Mouse (Mus musculus) G1E (cell line): ENCODE measurements around the gene Gm15737. TPM values are rescaled to one million over a fixed set of nuclear protein-coding genes. Genes with fewer than 3 reads are reported as not detected.

ENCODE experiments used
- ATAC-seq: 2 replicates; pipeline ENCODE4 v1.8.0; 2016; ENCODE audit warnings: mild to moderate bottlenecking; ENCODE audit not compliant: insufficient number of reproducible peaks, poor library complexity, low FRiP score, severe bottlenecking; ENCODE audit errors: extremely low read depth
- DNase-seq: peaks from one replicate; pipeline ENCODE4 v3.0.0; 2012; ENCODE audit warnings: low spot score
- H3K27me3 ChIP-seq: 2 replicates; pipeline ENCODE4 v1.6.1; 2012; ENCODE audit warnings: mild to moderate bottlenecking, low read length, inconsistent platforms; ENCODE audit not compliant: insufficient read depth
- H3K36me3 ChIP-seq: replicated peaks from 2 replicates; pipeline ENCODE3; 2012; ENCODE audit warnings: mild to moderate bottlenecking, inconsistent platforms
- H3K4me1 ChIP-seq: 2 replicates; pipeline ENCODE4 v1.6.1; 2012; ENCODE audit warnings: low read depth, low read length, inconsistent platforms, mixed read lengths; ENCODE audit not compliant: insufficient read depth
- H3K4me3 ChIP-seq: 2 replicates; pipeline ENCODE4 v1.5.1; 2012; ENCODE audit warnings: low read depth, mild to moderate bottlenecking, inconsistent platforms, low read length, moderate library complexity, mixed read lengths
- H3K9me3 ChIP-seq: replicated peaks from 2 replicates; pipeline ENCODE4 v1.6.1; 2012; ENCODE audit warnings: inconsistent platforms
- CTCF ChIP-seq: IDR thresholded peaks from 2 replicates; pipeline ENCODE4 v1.5.1; 2012; ENCODE audit warnings: low read depth, low read length, inconsistent platforms, mixed read lengths
- GATA1 ChIP-seq: IDR thresholded peaks from 2 replicates; pipeline ENCODE4 v1.6.1; 2012; ENCODE audit warnings: borderline replicate concordance, low read length, inconsistent platforms, mixed read lengths
- GATA2 ChIP-seq: IDR thresholded peaks from 2 replicates; pipeline ENCODE4 v1.6.1; 2012; ENCODE audit warnings: low read depth, low read length, inconsistent platforms, borderline replicate concordance
- POLR2AphosphoS5 ChIP-seq: IDR thresholded peaks from 2 replicates; pipeline ENCODE4 v1.6.1; 2012; ENCODE audit warnings: low read depth, low read length, inconsistent platforms; ENCODE audit not compliant: insufficient replicate concordance
- TAL1 ChIP-seq: conservative IDR thresholded peaks from 2 replicates; pipeline ENCODE4 v1.6.1; 2012; ENCODE audit warnings: low read depth, low read length, inconsistent platforms, mixed read lengths
- polyA plus RNA-seq: library from polyadenylated mRNA; stranded (reverse); fragments of >175 nt; gene quantifications from 2 replicates; pipeline ENCODE4 v1.2.3, GENCODE M21; 2012
- total RNA-seq, 2 experiments: library from RNA; stranded (forward) in 1 of 2; stranded (reverse) in 1 of 2; fragments of 200-1000 nt in 1 of 2; fragments of >200 nt in 1 of 2; fragmentation: Nextera tagmentation in 1 of 2; gene quantifications; 2 replicates each; pipeline ENCODE4 v1.2.3; 2014 to 2017

The Gm15737 gene
- total and polyA plus RNA-seq, 3 experiments = 0.05 TPM; not detected in 2

- no peak for TF ChIP-seq POLR2AphosphoS5
- TF ChIP-seq GATA2 = no peak
- no peak for TF ChIP-seq GATA1
- TF ChIP-seq TAL1 = no peak
- TF ChIP-seq CTCF = no peak
- no peak for ATAC-seq
- no peaks in the 10 kb centered on the region for H3K36me3 ChIP-seq
- H3K4me1 ChIP-seq = no peaks in the 10 kb centered on the region
- H3K4me3 ChIP-seq = no peak overlapping the region
- no peaks in the 10 kb centered on the region for H3K27me3 ChIP-seq
- DNase-seq = no peak
- H3K9me3 ChIP-seq = peaks cover 18% of the 10 kb centered on the region
Measured at GRCm38 (mm10) chr6:92877236-92877635, 8.1 kb downstream of the Gm15737 start.

- Histone ChIP-seq H3K4me3 (no peak overlapping the region), H3K36me3 (no peaks in the 10 kb centered on the region), H3K9me3 (peaks cover 18% of the 10 kb centered on the region; the same call in 1 of the 2 replicates), H3K27me3 (no peaks in the 10 kb centered on the region), H3K4me1 (no peaks in the 10 kb centered on the region)
- TF ChIP-seq GATA2 = no peak
- no peak for TF ChIP-seq POLR2AphosphoS5
- no peak for TF ChIP-seq TAL1
- TF ChIP-seq GATA1 = no peak
- no peak for DNase-seq
- no peak for ATAC-seq
Measured at GRCm38 (mm10) chr6:92878771-92879170, 9.6 kb downstream of the Gm15737 start.

DNA sequence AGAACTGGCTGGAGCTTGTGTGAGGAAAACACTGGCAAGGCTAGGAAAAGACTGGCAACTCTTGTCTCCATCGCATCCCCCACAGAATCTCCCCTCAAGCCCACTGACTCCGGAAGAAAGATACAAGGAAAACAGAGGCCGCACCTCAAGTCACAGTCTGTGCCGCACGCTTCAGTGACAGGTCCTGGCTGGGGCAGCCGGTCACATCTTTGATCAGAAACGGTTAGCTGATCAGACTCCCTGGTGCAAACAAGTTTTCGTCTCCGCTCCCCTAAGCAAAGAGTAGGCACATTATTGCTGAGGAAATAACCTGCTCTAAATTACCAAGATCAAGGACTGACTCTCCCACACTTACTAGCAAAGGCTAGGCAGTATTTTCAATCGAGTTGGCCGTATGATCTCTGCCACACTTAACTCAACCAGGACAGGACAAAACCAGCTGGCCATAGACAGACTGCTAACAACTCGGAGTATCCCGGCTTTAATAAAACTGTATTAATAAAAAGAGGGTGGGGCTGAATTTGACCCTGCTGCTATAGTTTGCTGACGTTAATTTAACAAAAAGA is 10.6 kb downstream of the Gm15737 start:
- H3K4me1 ChIP-seq = no peaks in the 10 kb centered on the region
- H3K9me3 ChIP-seq = peaks cover 18% of the 10 kb centered on the region; the same call in 1 of the 2 replicates
- TF ChIP-seq CTCF = no peak
- no peak for TF ChIP-seq GATA1
- no peak for TF ChIP-seq POLR2AphosphoS5
- no peak for TF ChIP-seq TAL1
- no peak for TF ChIP-seq GATA2
- no peaks in the 10 kb centered on the region for H3K36me3 ChIP-seq
- ATAC-seq (no peak), DNase-seq (no peak)
- no peak overlapping the region for H3K4me3 ChIP-seq
- H3K27me3 ChIP-seq = no peaks in the 10 kb centered on the region

DNA sequence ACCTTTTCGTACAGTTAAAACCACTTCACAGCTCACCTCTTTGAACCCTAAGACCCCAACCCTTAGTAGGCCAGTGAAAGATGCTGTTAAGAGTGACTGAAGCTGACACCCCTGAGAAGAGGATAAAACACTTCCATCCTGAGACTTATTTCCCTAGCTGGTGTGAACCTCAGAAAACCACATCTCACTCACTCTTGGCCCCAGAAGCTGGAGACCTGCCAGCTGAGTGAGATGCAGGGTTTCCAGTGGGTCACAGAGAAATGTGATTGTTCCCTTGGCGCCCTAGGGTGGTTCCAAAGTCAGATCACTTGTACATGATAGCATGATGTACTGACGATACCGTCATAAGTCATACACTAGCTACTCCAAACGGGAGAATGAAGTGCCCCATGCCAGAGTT is 13.3 kb downstream of the Gm15737 start:
- H3K4me1 ChIP-seq = no peaks in the 10 kb centered on the region
- H3K9me3 ChIP-seq = 0 out of 2 replicates have a peak, but pooled peaks cover 10% of the 10 kb centered on the region
- H3K36me3 ChIP-seq = no peaks in the 10 kb centered on the region
- TF ChIP-seq CTCF = no peak
- no peak for TF ChIP-seq TAL1
- TF ChIP-seq GATA2 = no peak
- TF ChIP-seq POLR2AphosphoS5 = no peak
- TF ChIP-seq GATA1 = no peak
- no peak overlapping the region for H3K4me3 ChIP-seq
- DNase-seq = no peak
- H3K27me3 ChIP-seq = no peaks in the 10 kb centered on the region
- no peak for ATAC-seq

GRCm38 (mm10) chr6:92883131-92883900 is 14.2 kb downstream of the Gm15737 start:
- no peaks in the 10 kb centered on the region for H3K36me3 ChIP-seq
- no peaks in the 10 kb centered on the region for H3K4me1 ChIP-seq
- H3K4me3 ChIP-seq = no peak overlapping the region
- no peak for DNase-seq
- ATAC-seq = no peak
- 0 out of 2 replicates have a peak, but pooled peaks cover 10% of the 10 kb centered on the region for H3K9me3 ChIP-seq
- H3K27me3 ChIP-seq = no peaks in the 10 kb centered on the region
- no peak for TF ChIP-seq TAL1
- no peak for TF ChIP-seq GATA1
- no peak for TF ChIP-seq GATA2
- no peak for TF ChIP-seq POLR2AphosphoS5
- TF ChIP-seq CTCF = no peak

- Histone ChIP-seq H3K27me3 (no peaks in the 10 kb centered on the region), H3K4me1 (no peaks in the 10 kb centered on the region), H3K9me3 (0 out of 2 replicates have a peak, but pooled peaks cover 3% of the 10 kb centered on the region), H3K4me3 (no peak overlapping the region), H3K36me3 (no peaks in the 10 kb centered on the region)
- DNase-seq (no peak), ATAC-seq (no peak)
- no peak for TF ChIP-seq TAL1
- TF ChIP-seq GATA2 = no peak
- TF ChIP-seq CTCF = no peak
- no peak for TF ChIP-seq POLR2AphosphoS5
- no peak for TF ChIP-seq GATA1
Measured at GRCm38 (mm10) chr6:92891535-92891934, 22.4 kb downstream of the Gm15737 start.

DNA sequence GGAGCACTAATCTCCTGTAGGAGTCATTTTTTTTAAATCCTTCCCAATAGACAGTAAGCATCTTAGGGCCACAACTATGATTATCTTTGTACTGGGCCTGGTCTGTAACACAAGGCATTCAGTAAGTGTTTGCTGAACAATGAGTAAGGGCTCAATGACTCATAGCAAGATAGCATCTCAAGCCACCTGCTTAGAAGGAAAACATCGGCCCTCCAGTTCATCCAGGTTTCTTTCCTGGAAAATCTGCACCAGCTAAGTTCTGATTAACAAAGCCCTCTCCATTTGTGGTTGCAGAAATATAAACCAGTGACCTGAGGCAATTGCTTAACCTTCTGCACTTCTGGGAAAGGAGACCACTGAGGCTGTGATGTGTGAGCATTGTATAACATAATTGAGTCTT is 34.9 kb downstream of the Gm15737 start:
- Histone ChIP-seq H3K27me3 (no peaks in the 10 kb centered on the region), H3K4me1 (no peaks in the 10 kb centered on the region), H3K36me3 (no peaks in the 10 kb centered on the region), H3K9me3 (peaks cover 10% of the 10 kb centered on the region), H3K4me3 (no peak overlapping the region)
- no peak for DNase-seq
- no peak for ATAC-seq
- TF ChIP-seq POLR2AphosphoS5 (no peak), GATA1 (no peak), GATA2 (no peak)
